Mouse (Mus musculus) ES-E14 (cell line): ENCODE results near the gene Tufm. TPM values are rescaled to one million over a fixed set of nuclear protein-coding genes. Genes with fewer than 3 reads are reported as not detected.

Source experiments
- DNase-seq: peaks from one replicate; pipeline ENCODE4 v3.0.0-alpha.2; 2013; ENCODE audit warnings: low read depth, low spot score
- H3K27ac ChIP-seq: 2 replicates; pipeline ENCODE4 v1.5.1; 2012; ENCODE audit warnings: low read depth, mild to moderate bottlenecking, low read length, moderate library complexity, mixed read lengths; ENCODE audit not compliant: poor library complexity, insufficient read depth, severe bottlenecking
- H3K36me3 ChIP-seq: 2 replicates; pipeline ENCODE4 v1.6.1; 2012; ENCODE audit warnings: mild to moderate bottlenecking, low read length, moderate library complexity, mixed read lengths; ENCODE audit not compliant: control insufficient read depth, poor library complexity, insufficient read depth, severe bottlenecking
- H3K4me1 ChIP-seq, 2 experiments: fragments of 150-350 bp in 1 of 2; sonication (generic) in 1 of 2; 2 replicates each; pipeline ENCODE4 v1.6.1; 2012; ENCODE audit warnings: low read length in 2 of 2, mild to moderate bottlenecking in 1 of 2, mixed read lengths in 1 of 2; ENCODE audit not compliant: control insufficient read depth in 2 of 2, insufficient read depth in 2 of 2, poor library complexity in 1 of 2
- H3K4me3 ChIP-seq, 2 experiments: fragments of 150-350 bp in 1 of 2; sonication (generic) in 1 of 2; 2 replicates each; pipeline ENCODE4 v1.5.1; 2012; ENCODE audit warnings: low read length in 2 of 2, low read depth in 1 of 2, mild to moderate bottlenecking in 1 of 2, mixed read lengths in 1 of 2; ENCODE audit not compliant: insufficient read depth in 1 of 2, poor library complexity in 1 of 2, severe bottlenecking in 1 of 2
- H3K9ac ChIP-seq: 2 replicates; pipeline ENCODE4 v1.6.1; 2012; ENCODE audit warnings: low read depth, mild to moderate bottlenecking, low read length, mixed read lengths; ENCODE audit not compliant: poor library complexity, insufficient read depth, severe bottlenecking
- H3K9me3 ChIP-seq: fragments of 150-350 bp; sonication (generic); 2 replicates; pipeline ENCODE4 v1.6.1; 2012; ENCODE audit warnings: low read depth, mild to moderate bottlenecking, low read length; ENCODE audit not compliant: control insufficient read depth, insufficient read depth
- CHD2 ChIP-seq: IDR thresholded peaks from 2 replicates; pipeline ENCODE4 v1.6.1; 2014; ENCODE audit warnings: mild to moderate bottlenecking, low read depth, low read length, inconsistent platforms
- HCFC1 ChIP-seq: IDR thresholded peaks from 2 replicates; pipeline ENCODE4 v1.6.1; 2012; ENCODE audit warnings: low read length, inconsistent platforms, borderline replicate concordance; ENCODE audit not compliant: insufficient read depth
- MAFK ChIP-seq: IDR thresholded peaks from 2 replicates; pipeline ENCODE4 v1.6.1; 2014; ENCODE audit warnings: mild to moderate bottlenecking, low read depth, low read length, inconsistent platforms; ENCODE audit not compliant: insufficient read depth
- ZC3H11A ChIP-seq: IDR thresholded peaks from 2 replicates; pipeline ENCODE4 v1.6.1; 2012; ENCODE audit warnings: low read depth, mild to moderate bottlenecking, inconsistent platforms, low read length, borderline replicate concordance
- ZNF384 ChIP-seq: IDR thresholded peaks from 2 replicates; pipeline ENCODE4 v1.6.1; 2012; ENCODE audit warnings: low read depth, low read length, inconsistent platforms
- in situ Hi-C, 2 experiments: fragments of 600-800 bp; cut with MboI; formaldehyde crosslinking; loops; one replicate each; pipeline ENCODE4 v1.15.1; 2025; ENCODE audit warnings: low sequenced_read_pairs in 2 of 2, inconsistent platforms in 1 of 2; ENCODE audit not compliant: unreplicated experiment in 2 of 2
- total RNA-seq: library from RNA; depleted of rRNA; stranded (reverse); fragments of 300-350 nt; gene quantifications from 2 replicates; pipeline ENCODE4 v1.2.3, GENCODE M21; 2012

Tufm gene
- total RNA-seq, 1 experiment, result 133 TPM

- no peak overlapping the region for H3K27ac ChIP-seq
- no peak overlapping the region for H3K4me3 ChIP-seq
- peaks cover 41% of the 10 kb centered on the region for H3K36me3 ChIP-seq
- in situ Hi-C loops, result no loop called here
- TF ChIP-seq ZC3H11A, result no peak
- TF ChIP-seq CHD2, result no peak
- no peak for TF ChIP-seq MAFK
- no peak for TF ChIP-seq HCFC1
- no peak for TF ChIP-seq ZNF384
- H3K9ac ChIP-seq, result no peak overlapping the region
- no peak for DNase-seq
- peaks cover 3 to 37% of the 10 kb centered on the region in 2 experiments; a peak in 3 of 4 replicates for H3K4me1 ChIP-seq
- H3K9me3 ChIP-seq, result no peaks in the 10 kb centered on the region
These were observed 20.5 kb upstream of the Tufm start for GRCm38 (mm10) chr7:126466707-126467106.

- Histone ChIP-seq H3K27ac (no peak overlapping the region), H3K9me3 (no peaks in the 10 kb centered on the region), H3K4me3 (peak overlapping the region; percentile 38 to 44; a peak in 1 of 4 replicates), H3K9ac (no peak overlapping the region), H3K36me3 (peaks cover 46% of the 10 kb centered on the region), H3K4me1 (peaks cover 3 to 34% of the 10 kb centered on the region in 2 experiments; a peak in 3 of 4 replicates)
- TF ChIP-seq MAFK (no peak), ZNF384 (no peak), HCFC1 (no peak), ZC3H11A (no peak), CHD2 (no peak)
- DNase-seq, result peak; percentile 40
- in situ Hi-C loops, result no loop called here
These were observed 19.9 kb upstream of the Tufm start for GRCm38 (mm10) chr7:126467271-126467670.

GRCm38 (mm10) chr7:126467834-126468627 is 19.1 kb upstream of the Tufm start:
- Histone ChIP-seq H3K36me3 (peaks cover 53% of the 10 kb centered on the region), H3K4me3 (peak overlapping the region; percentile 38 to 44), H3K4me1 (peaks cover 3 to 34% of the 10 kb centered on the region in 2 experiments; a peak in 3 of 4 replicates), H3K9ac (no peak overlapping the region), H3K27ac (no peak overlapping the region), H3K9me3 (no peaks in the 10 kb centered on the region)
- DNase-seq, result no peak
- in situ Hi-C loops, result no loop called here
- no peak for TF ChIP-seq ZC3H11A
- no peak for TF ChIP-seq CHD2
- no peak for TF ChIP-seq MAFK
- TF ChIP-seq HCFC1, result no peak
- TF ChIP-seq ZNF384, result no peak

GRCm38 (mm10) chr7:126470077-126470476 is 17.1 kb upstream of the Tufm start:
- H3K4me1 ChIP-seq, result peaks cover 2 to 19% of the 10 kb centered on the region in 2 experiments; a peak in 2 of 4 replicates
- in situ Hi-C loops, result no loop called here
- no peak overlapping the region for H3K9ac ChIP-seq
- no peaks in the 10 kb centered on the region for H3K9me3 ChIP-seq
- no peak overlapping the region for H3K4me3 ChIP-seq
- H3K36me3 ChIP-seq, result peaks cover 53% of the 10 kb centered on the region
- no peak for DNase-seq
- H3K27ac ChIP-seq, result no peak overlapping the region
- TF ChIP-seq HCFC1, result no peak
- no peak for TF ChIP-seq MAFK
- no peak for TF ChIP-seq ZC3H11A
- no peak for TF ChIP-seq CHD2
- no peak for TF ChIP-seq ZNF384
